Mouse (Mus musculus) layer of hippocampus, adult 8-10 months (tissue): ENCODE data around the gene Pkhd1. TPM values are rescaled to one million over a fixed set of nuclear protein-coding genes. Genes with fewer than 3 reads are reported as not detected.

ENCODE experiments used
- total RNA-seq, 4 experiments: library from RNA; stranded (reverse); gene quantifications; 2 replicates each; pipeline ENCODE4 v1.2.4; 2022

The Pkhd1 gene
- total RNA-seq, 4 experiments from 2014 or later: 0.04 TPM; not detected in 3

Other genes starting within 250 kb of the Pkhd1 start
- gene Il17a, start 112.8 kb upstream of the Pkhd1 start, total RNA-seq: not detected
- gene Il17f, start 172.6 kb upstream of the Pkhd1 start, total RNA-seq: not detected
- gene Mcm3, start 202.2 kb upstream of the Pkhd1 start, total RNA-seq: 1 to 10 TPM; 3.6 to 7.3 (median 4.9) TPM